Mouse (Mus musculus) layer of hippocampus, adult 9-10 months (tissue): Measurements from ENCODE around the gene Ackr1.

ENCODE experiments used
- DNase-seq: peaks from one replicate; pipeline ENCODE4 v3.0.0; 2022; ENCODE audit warnings: low spot score

Gene Ackr1

GRCm38 (mm10) chr1:173333312-173334253 is at the start of gene Ackr1:
Gene Ackr1 (minus strand): TSS chr1:173333750.
- no peak for DNase-seq

- DNase-seq, result no peak
Observed at GRCm38 (mm10) chr1:173381436-173381835, 47.9 kb upstream of the Ackr1 start.

- peak; percentile 69 for DNase-seq
Observed at GRCm38 (mm10) chr1:173377380-173378112, 44.0 kb upstream of the Ackr1 start.

DNA sequence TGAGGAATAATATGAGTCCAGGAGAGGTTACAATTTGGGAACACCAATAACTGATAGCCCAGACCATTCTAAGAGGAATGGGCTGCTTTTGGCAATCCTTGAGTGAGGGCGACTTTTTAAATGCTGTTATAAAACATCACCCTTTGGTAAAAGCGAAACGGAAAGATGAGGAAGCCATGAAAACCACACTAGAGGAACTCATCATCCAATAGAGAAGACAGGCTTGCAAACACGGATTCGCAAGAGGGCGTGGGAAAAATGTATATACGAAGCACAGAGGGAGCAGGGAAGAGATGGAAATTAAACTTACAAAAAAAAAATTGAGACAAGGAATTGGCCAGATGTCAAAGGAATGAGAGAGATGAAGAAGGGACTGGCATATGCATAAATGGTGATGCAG is 40.5 kb upstream of the Ackr1 start:
- no peak for DNase-seq

GRCm38 (mm10) chr1:173371586-173371985 is 38.0 kb upstream of the Ackr1 start:
- DNase-seq, result no peak

DNA sequence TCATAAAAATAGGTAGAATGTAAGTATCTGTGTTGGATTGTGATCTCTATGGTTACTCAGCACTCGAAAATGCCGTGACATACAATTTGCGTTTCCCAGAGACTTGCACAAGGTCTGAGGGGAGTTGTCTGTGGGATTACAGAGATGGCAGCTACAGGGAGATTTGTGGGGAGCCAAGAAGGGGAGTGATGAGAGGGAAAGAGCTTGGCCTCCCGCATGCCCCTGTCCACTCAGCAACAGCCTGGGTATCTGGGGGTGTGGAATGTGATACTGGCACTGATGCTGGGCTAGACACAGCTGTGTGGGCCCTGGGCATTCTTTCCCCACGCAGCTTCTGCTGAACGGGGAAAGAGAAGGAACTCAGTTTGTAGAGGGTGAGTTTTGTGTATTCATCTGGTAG is 36.9 kb upstream of the Ackr1 start:
- DNase-seq, result no peak

DNA sequence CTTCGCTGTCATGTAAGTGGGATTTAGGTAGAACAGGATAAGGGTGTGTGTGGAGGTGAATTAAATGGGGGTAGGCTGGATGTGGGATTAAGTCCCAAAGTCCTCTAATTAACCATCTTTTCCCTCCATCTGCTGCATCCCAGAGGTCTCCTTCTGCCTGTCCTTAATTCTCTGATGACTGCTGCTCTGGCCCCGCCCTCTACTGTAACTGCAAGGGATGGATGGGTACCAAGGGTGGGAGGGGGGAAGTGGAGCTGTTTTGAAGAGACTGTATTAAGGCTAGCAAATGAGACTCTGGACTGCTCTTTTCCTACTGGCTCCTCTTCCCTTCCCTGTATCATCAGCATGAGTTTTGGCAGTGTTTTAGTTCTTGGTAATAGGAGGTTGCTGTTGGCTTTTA is 36.1 kb upstream of the Ackr1 start:
- DNase-seq, result no peak

GRCm38 (mm10) chr1:173367356-173368046 is 34.0 kb upstream of the Ackr1 start, which contains the start of gene Cadm3:
Gene Cadm3 (minus strand): TSS chr1:173367695.
- no peak for DNase-seq

GRCm38 (mm10) chr1:173366701-173367355 is 33.3 kb upstream of the Ackr1 start:
- no peak for DNase-seq

DNA sequence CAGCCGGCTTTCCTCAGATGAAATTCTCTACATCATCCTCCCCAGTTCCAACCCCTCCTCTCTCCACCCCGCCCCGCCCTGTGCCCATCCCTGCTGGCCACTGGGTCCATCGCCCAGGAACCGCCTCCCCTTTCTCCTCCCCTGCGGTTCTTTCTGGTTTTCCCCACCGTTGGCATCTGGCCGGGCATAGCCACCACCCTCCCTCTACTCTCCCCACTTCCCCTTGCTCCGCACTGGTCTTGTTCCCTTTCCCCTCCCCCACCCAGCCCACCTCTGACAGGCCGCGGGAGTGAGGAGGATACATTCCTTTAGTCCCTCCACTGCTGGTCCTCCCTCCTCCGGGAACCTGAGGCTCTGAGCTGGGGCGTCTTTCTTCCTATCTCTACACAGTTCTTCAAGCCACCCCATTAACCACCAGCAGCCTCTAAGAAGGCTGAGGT is 32.4 kb upstream of the Ackr1 start:
- no peak for DNase-seq

DNA sequence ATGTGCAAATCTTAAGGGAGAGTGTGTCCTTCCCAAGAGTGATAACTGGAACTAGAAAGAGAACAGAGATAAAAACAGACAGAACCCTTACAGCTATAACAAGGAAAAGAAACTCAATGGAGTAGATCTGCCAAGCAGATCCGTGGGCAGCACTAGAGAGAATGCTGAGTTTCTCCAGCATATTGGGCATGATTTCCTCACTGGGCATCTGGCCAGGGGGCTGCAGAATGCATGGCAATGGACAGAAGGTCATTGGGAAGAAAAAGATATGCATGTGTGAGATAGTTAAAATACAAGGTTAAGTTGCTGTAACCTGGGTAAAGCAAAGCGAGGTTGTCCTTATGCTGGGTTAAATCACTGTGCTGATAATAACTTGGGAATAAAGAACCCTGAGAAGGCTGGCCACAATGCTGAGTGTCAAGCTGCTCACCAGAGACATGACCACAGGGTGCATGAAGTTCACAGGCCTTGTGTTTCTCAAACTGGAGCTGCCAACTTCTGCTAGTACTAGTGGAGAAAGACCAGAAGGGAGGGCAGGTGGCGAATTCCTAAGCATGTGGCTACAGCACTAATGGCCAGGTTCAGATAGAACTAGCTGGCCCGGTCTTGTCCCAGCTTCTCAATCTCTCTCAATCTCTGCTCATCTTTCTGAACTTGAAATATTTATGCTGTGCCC is 30.7 kb upstream of the Ackr1 start:
- DNase-seq, result no peak

DNA sequence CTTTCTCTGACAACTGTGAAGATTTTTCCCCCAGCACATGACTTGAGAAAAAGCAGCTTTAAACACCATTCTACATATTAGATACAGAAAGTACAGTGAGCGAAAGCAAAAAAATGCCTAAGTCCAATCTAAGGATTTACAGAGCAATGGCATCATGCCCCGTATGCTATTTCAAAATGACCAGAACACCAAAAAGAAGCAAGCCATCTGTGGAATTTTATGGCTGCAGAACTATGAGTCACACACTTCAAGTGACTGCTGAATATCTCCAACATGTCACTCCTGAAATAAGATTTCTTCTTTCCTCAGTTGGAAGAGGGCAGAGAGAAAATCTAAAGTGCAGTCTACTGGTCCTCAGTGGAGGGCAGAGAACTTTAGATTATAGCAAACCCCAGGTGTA is 29.9 kb upstream of the Ackr1 start:
- no peak for DNase-seq

DNA sequence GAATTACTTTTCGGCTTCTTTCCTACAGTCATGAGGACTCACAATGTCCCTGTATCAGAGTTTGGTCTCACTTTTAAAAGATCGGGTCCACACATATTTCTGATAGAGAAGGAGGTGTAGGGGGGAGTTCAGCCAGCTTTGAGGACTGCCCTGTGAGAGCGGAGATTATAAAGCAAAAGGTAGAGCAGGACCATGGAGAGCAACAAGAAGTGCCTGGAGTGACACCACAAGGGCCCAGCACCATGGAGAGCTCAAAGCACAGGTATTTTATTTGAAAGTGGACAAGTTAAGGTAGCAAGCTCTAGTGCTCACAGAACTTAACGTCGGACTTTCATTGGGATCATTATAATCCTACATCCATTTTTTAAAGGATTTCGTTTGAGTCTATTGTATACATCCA is 28.1 kb upstream of the Ackr1 start:
- DNase-seq, result no peak

DNA sequence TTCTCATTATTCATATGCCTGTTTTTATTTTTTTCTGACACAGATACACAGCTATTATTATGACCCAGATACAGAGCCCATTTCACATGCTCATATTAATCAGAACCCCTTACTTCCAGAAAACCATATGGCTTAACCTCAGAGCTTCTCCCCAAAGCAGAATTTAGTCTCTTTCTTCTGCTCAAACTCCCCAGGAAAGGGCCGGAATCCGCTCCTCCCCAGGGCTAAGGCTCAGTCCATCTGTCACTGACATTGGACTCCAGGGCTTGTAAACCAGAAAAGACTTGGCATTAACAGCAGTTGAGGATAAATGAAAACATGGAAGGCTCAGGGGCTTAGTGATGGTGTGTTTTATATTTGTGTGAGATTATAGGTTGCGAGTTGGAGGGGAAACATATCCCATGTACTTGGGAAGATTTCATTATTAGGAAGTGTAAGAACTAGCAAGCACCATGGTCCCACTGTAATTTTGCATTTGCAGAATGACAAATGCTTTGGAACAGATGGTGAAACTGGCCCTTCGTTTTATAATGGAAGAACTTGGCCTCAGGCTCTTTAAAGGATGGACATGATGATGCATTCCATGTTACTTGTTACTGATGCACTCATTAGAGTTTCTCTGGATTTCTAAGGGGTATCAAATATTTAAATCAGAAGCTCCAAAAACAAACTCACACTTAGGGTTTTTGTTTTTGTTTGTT is 26.2 kb upstream of the Ackr1 start:
- no peak for DNase-seq

DNA sequence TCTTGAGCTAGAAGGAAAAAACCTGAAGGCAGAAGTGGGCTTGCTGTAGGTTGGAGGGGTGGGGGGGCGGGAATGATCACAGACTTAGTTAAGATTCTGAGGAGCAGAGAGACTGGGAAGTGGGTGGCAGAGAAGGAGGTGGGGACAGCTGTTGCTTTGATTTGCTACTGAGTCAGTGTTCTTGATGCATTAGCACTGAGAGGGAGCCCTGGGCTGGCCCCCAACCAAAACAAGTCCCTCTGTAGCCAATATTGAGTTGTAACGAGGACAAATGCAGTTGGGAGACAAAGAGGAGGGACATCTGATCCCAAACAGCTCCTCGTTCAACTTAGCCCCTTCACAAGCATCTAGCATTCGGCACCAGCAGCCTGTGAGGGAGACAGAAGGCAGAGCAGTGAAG is 24.2 kb upstream of the Ackr1 start:
- DNase-seq, result no peak

DNA sequence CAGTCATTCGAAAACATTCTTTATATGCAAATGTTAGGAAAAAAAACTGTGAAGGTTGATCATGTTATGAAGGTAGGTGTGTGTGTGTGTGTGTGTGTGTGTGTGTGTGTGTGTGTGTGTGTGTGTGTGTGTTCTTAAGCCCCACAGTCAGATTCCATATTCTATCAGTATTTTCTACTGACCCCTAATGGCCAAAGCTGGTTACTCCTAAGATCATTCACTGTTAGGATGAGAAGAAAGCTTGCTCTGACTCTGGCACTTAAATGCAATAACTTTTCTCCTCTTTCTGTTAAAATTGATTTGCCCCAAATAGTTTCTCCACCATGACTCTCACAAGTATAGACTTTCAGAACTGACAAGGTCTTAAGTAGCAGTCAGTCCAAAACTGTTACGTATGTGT is 23.1 kb upstream of the Ackr1 start:
- DNase-seq, result no peak

DNA sequence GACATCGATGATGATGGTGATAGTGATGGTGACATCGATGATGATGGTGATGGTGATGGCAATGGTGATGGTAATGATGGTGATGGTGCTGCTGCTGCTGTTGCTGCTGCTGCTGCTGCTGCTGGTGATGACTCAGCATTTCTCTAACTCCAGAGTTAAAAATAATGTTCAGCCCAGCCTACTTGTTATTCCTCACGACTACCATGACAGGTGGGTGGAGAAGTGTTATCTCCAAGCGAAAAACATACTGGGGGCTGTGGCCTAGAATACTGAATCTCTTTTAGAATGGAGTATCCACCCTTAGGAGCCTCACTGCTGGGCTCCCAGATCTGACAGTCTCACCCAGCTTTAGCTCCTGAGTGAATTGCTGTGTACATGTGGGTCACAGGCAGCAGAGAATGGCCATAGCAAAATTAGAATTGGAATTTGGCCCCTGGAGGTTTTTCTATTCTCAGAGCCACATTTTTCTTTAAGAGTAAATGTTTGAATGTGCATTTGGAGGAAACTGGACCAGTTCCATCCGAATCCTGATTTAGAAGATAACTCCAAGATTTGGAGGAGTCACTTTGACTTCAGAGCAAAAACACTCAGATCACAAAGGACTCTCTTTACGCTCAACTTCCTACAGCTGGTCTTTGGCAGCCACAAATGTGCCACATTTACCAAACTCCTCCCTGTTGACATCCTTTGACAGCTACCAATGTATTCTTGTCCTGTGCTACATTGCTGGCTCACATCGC is 21.7 kb upstream of the Ackr1 start:
- DNase-seq, result no peak

- no peak for DNase-seq
Observed at GRCm38 (mm10) chr1:173350372-173350957, 16.9 kb upstream of the Ackr1 start, which contains the start of gene Aim2. Gene Aim2 (plus strand): TSS chr1:173350879.

DNA sequence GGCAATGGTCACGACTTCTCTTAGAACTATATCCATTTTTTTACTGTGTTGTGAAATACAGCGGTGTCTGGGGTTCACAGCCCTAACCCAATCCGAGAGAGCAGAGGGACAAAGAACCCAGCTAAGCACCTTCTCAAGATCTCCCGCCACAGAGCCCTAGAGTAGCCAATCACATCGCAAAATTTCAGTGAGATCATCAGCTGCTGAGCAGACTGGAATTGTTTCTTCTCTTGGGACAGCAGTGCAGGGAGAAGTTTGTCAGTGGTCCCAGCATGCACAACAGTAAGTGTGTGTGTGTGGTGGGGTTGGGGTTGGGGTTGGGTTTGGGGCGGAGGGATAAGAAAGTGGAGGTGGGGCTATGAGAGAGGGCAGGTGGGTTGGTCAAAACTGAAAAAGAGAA is 16.4 kb upstream of the Ackr1 start:
- DNase-seq, result no peak

DNA sequence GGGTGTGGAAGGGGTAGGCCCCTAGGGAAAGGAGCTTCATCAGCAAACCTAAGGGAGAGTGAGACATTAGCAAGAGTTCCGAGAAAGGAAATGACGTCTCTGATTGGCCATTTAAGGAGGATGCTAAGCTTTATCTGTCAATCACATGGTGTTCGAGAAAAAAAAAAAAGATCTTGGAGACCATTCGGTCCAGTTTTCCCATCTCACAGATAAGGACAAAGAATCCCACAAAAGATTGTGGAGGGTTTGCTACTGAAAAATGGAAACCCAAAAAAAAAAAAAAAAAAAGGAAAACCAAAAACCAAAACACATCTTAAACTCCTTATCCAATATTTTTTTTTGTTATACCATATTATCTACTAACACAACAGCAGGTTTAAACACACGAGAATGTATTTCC is 15.6 kb upstream of the Ackr1 start:
- no peak for DNase-seq
